Mouse (Mus musculus): Measurements from ENCODE around the gene Fam102a. TPM values are rescaled to one million over a fixed set of nuclear protein-coding genes. Genes with fewer than 3 reads are reported as not detected.

The Fam102a gene
- total RNA-seq, 2 experiments from 2014 or later: 1.9 to 2.2 TPM

- ATAC-seq (replicated peaks; ENCODE audit: poor library complexity): peak; percentile 23
Observed at GRCm38 (mm10) chr2:32541986-32542573, 6.9 kb downstream of the Fam102a start.

- peak; percentile 61 for ATAC-seq (replicated peaks; ENCODE audit: poor library complexity)
Observed at GRCm38 (mm10) chr2:32543031-32543449, 7.9 kb downstream of the Fam102a start.

DNA sequence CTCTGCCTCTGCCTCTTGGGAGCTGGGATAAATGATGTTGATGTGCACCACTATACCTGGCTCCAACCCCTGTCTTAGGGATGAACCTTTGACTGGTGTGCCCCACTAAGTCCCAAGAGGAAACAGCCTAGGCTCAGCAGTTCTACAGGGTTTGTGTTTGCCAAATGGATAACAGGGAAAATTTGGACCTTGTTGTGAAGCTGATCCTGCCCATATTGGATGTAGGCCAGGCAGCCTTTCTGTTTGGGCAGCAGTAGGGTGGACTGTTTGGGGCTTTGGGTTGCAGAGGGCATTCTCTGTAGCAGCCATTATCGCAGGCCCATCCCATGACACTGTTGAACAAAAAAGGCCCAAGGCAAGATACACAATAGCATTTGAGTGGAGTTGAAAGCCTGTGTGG, 11.8 kb downstream of the Fam102a start:
- ATAC-seq (replicated peaks; ENCODE audit: poor library complexity): no peak

- ATAC-seq (replicated peaks; ENCODE audit: poor library complexity): no peak
Observed at GRCm38 (mm10) chr2:32547380-32547779, 12.2 kb downstream of the Fam102a start.

DNA sequence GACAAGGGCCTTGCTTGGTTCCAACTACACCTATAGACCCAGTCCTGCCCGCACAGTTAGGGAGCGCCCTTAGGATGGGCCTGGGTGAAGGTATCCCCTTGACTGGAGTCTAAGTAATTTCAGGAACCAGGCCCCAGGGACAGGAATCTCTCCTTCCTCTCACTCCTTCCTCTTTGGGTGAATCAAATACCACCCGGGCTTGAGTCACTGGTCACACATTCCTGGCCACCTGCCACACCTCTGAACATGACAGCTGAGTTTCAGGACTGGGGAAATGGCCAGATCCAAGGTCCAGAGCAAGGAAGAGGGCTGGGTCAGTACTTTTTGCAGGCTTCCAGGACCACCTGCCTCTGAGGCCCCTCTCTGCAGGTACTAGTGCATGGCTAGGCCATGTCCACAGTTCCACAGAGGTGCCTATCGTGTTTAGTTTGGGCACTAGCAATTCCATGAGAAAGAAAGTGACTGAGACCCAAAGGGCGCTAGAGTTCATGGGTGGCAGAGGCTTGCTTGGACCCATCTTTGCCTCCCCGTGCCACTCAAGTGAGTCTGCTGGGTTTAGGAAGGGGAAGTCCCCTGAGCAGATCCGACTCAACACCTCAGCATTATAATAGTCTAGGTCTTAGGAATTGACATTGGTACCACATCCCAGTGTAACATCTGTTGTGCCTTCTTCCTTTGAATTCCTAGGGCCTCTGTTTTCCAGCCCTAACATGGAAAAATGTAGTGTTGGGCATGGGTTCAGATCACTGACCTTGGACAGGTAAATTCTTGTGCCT, 13.0 kb downstream of the Fam102a start:
- peak; percentile 35; the same call in 1 of the 2 replicates for ATAC-seq (replicated peaks; ENCODE audit: poor library complexity)

DNA sequence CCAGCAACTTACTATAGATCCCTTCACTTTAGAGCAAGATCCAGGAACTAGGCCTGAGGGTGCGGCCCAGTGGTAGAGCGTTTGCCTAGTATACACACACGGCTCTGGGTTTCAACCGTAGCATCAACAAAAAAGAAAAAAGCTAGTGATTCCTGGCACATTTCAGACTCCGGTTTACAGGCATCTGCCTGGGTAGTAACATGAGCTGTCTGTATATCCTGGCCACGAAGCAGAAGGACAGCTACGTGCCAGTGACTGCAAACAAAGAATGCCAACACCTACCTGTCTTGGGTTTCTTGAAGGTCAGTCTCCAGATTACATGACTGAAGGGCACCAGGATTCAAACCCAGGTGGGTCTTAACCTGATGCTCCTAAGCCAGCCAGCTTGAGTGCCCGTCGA, 14.0 kb downstream of the Fam102a start:
- no peak for ATAC-seq (replicated peaks; ENCODE audit: poor library complexity)

GRCm38 (mm10) chr2:32549764-32550163, 14.6 kb downstream of the Fam102a start:
- ATAC-seq (replicated peaks; ENCODE audit: poor library complexity): 0 out of 2 replicates have a peak, but pooled peaks have one; percentile 29

- ATAC-seq (replicated peaks; ENCODE audit: poor library complexity): no peak
Observed at GRCm38 (mm10) chr2:32551236-32551635, 16.1 kb downstream of the Fam102a start.

- ATAC-seq (replicated peaks; ENCODE audit: poor library complexity): no peak
Observed at GRCm38 (mm10) chr2:32553592-32554148, 18.5 kb downstream of the Fam102a start.

- no peak for ATAC-seq (replicated peaks; ENCODE audit: poor library complexity)
Observed at GRCm38 (mm10) chr2:32555484-32555883, 20.4 kb downstream of the Fam102a start.

- ATAC-seq (replicated peaks; ENCODE audit: poor library complexity): no peak
Observed at GRCm38 (mm10) chr2:32556019-32556418, 20.9 kb downstream of the Fam102a start.

DNA sequence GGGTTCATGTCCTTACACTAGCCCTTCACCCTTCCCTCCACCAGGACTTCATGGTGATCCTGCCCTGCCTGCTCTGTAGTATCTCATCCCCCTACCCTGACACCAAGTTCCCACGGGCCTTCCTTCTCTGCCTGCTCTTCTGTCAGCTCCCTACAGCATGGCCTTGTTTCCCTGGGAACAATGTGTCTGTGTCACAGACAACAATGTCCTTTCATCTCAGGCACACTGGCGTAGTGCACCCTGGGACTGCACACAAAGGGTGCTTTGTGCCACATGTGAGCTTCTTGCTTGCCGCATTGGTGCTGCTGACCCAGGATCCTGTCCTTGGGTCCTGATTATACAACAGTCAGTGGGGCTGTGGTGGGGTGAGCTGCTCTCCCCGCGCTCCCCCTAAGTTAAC, 24.4 kb downstream of the Fam102a start:
- no peak for ATAC-seq (replicated peaks; ENCODE audit: poor library complexity)

DNA sequence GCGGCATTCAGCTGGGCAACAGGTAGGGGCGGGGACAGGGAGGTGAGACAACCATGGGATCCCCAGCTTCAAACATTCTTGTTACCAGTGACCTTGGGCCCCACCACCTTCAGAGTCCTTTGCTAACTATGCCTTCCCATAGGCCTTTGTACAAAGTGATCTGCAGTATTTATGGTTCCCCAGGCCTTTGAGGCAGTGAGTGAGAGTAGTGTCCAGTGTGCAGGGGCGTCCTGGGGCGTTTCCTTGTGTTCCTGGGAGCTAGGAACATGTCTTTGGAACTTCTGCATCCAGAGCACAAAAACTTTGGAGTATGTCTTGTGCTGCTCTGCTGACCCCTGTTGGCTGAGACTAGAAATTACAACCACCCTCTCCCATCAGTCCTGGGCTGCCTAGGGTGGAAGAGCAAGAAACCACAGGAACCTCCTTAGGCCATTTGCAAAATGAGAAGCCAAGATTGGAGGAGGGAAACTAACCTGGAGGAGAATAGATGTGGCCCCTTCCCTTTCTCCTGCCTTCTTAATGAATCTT, 31.5 kb downstream of the Fam102a start:
- ATAC-seq (replicated peaks; ENCODE audit: poor library complexity): peak; percentile 73

DNA sequence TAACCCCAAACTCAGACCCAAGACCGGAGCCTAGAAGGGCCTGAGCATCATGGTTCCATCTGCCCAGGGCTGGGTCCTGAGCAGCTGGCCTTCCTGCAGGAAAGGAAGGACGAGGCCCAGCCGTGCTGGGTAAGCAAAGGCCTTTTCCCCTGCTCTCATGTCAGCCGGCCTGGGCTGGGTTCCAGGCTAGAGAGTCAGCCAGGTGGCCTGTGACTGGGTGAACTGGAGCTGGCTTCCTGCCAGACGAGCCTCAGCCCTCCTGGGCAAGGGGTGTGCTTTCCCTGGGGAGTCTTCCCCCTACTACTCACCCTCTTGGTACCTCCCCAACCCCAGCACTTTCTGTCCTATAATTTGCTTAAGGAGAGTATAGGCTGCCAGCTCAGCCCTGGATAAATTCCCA, 33.0 kb downstream of the Fam102a start:
- ATAC-seq (replicated peaks; ENCODE audit: poor library complexity): no peak

DNA sequence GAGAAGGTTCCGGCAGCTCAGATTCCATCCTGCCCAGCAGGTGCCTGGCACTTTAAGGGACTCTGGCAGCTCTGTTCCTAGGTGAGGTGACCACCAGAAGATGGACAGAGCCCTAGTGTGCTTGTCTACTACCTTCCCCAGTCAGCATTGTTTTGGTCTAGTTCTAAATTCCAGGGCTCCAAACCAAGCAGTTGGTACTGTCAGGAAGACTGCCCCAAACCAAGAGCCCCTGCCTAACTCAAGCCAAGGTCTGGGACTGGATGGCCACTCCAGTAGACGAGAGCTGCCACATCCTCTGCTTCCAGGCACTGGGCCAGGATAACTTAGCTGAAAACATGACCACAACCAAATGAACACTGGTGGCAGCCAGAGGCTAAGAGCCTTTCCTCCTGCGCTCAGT, 33.8 kb downstream of the Fam102a start:
- ATAC-seq (replicated peaks; ENCODE audit: poor library complexity): no peak

DNA sequence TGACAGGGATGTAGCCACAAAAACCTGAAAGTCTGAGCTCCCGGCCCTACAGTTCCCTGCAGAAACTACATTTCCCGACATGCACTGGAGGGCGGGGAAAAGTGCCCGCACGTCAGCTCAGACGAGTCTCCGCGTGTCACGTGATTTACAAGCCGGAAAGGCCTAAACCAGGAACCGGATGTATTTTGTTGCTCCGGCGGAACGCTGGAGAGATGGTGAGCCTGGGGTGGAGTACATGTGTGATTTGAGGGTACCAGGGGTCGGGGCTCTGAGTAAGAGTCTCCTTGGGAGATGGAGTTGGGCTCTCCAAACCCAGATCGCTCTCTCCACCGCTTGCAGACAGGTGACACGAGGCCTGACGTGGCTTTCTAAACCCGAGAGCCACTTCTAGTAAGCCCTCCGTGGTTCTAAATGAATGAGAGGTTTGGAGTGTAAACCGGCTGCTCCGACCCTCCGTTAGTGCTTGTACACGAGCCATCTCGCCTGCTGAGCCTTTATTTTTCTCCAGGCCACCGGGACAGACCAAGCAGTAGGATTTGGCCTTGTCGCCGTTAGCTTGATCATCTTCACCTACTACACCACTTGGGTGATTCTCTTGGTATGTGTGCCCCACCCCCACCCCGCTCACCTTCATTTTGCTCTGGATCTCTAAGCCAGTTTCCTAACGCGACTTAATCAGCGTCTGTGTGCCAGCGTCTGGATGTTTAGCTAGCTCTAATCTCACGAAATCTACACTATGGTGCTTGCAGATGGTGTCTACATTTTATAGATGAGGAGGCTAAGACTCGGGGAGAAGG, 35.8 kb downstream of the Fam102a start, which contains the start of gene Dpm2:
Dpm2 (plus strand) TSS at position 161 of the 797 bp plus-strand sequence.
- peak; percentile 76 for ATAC-seq (replicated peaks; ENCODE audit: poor library complexity)

DNA sequence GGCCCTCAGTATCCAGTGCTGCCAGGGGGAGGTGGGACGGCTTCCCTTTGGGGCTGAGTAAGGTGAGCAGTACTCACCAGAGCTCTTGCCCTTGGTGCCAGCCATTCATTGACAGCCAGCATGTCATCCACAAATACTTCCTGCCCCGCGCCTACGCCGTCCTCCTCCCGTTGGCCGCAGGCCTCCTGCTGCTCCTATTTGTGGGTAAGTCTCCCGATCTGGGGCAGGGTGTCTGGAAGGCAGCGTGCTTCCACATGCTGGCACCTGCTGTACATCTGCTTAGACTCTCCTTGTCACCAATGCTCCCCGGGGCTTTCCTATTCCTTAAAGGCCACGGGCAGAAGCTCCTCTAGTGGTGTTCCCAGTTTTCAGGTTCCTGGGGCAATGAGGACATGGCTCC, 37.1 kb downstream of the Fam102a start:
- no peak for ATAC-seq (replicated peaks; ENCODE audit: poor library complexity)

DNA sequence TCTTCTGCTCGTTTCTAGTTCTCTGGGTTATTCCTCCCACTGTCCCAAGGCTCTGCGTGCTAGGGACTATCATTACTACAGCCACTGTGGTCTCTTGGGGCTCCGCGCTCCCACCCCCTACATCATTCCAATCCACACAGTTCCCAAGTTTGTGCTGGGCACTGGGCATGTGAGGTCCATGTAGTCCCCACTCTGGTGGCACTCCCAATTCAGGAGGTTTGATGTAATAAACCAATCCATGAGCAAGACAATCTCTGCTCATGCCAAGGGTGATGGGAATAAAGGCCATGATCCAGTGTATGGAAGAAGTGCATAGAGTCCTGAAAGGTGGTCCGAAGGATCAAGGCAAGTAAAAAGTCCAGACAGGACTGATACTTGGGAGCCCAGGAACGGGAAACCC, 39.4 kb downstream of the Fam102a start, which contains the start of gene Pip5kl1:
Pip5kl1 (plus strand) TSS at position 301 of the 400 bp plus-strand sequence.
- no peak for ATAC-seq (replicated peaks; ENCODE audit: poor library complexity)

DNA sequence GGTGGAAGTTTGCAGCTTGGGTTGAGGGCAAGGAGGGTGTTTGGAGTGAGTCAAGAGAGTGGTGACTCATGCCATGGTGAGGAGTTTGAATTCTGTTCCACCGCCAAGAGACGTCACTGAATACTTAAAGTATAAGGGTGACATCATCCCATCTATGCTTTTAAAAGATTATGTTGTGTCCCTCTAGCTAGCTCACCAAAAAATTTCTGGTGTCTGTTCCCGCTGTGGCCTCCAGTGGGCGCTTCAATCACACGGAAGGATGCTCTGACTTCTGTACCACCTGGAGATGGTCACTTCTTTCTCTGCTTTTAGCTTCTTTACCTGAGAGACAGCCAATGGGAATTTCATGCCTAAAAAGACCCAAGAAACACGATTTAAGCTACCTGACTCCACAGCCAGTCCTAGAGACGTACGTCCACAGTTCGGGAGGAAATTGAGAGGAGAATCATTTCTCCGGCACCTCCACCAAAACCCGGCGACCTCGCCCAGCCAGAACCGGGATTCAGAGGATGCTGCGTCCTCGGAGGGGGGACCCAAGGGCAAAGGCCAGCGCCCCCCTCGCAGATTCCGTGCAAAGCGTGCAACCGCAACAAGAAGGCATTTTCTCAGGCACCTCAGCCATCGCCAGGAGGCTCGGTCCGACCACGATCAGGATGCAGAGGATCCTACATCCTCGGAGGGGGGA, 39.9 kb downstream of the Fam102a start:
- ATAC-seq (replicated peaks; ENCODE audit: poor library complexity): peak; percentile 59

DNA sequence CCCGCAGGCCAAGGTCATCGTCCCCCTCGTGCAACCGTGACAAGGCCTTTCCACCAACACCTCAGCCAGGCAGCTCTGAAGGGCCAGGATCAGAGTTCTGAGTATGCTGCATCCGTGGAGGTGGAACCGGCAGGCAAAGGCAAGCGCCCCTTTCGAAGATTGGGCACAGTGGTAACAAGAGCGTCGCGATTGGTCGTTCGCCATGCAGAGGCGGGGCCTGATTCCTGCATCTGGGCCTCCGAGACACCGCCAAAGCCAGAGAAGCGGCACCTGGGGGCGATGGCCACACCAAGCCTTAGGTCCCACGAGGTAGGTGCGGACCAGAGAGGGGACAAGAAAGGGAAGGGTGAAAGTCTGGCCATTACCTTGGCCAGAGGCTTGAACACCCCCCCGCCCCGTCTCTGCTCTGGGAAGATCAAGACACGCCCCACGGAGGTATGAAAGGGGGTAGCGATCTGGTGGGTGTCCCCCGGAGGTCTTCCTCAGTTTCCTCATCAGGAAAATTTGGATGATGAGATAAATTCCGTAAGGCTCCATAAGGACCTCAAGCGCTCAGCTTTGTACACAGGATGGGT, 40.5 kb downstream of the Fam102a start, which contains the start of gene 9430097D07Rik:
9430097D07Rik (minus strand) TSS at position 99 of the 575 bp plus-strand sequence.
- ATAC-seq (replicated peaks; ENCODE audit: poor library complexity): peak; percentile 49
